Mouse (Mus musculus) lung, embryonic 14.5 days (tissue): ENCODE results near the gene Me1. TPM values are rescaled to one million over a fixed set of nuclear protein-coding genes. Genes with fewer than 3 reads are reported as not detected.
A peak's percentile ranks its signal among the peaks of the same experiment; 100 is the strongest.

Experiments
- ATAC-seq: fragments of 200-750 bp; cut with Nextera tagmentation; 2 replicates; pipeline ENCODE4 v1.8.0; 2017; ENCODE audit warnings: mild to moderate bottlenecking, moderate TSS enrichment, moderate library complexity; ENCODE audit not compliant: insufficient read depth
- DNase-seq: peaks from one replicate; pipeline ENCODE4 v3.0.0-alpha.2; 2015
- H3K27ac ChIP-seq: fragments of 300-500 bp; sonication (generic); 2 replicates; pipeline ENCODE4 v1.5.1; 2014; ENCODE audit warnings: low read depth, mild to moderate bottlenecking, moderate library complexity
- H3K27me3 ChIP-seq: fragments of 300-500 bp; sonication (generic); 2 replicates; pipeline ENCODE4 v1.6.1; 2014; ENCODE audit warnings: low read length, control low read depth; ENCODE audit not compliant: insufficient read depth
- H3K36me3 ChIP-seq: fragments of 300-500 bp; sonication (generic); 2 replicates; pipeline ENCODE4 v1.6.1; 2014; ENCODE audit warnings: control low read depth; ENCODE audit not compliant: insufficient read depth
- H3K4me1 ChIP-seq: fragments of 300-500 bp; sonication (generic); 2 replicates; pipeline ENCODE4 v1.6.1; 2014; ENCODE audit warnings: antibody characterized with exemption, control low read depth; ENCODE audit not compliant: insufficient read depth
- H3K4me2 ChIP-seq: fragments of 300-500 bp; sonication (generic); 2 replicates; pipeline ENCODE4 v1.6.1; 2014; ENCODE audit warnings: mild to moderate bottlenecking
- H3K4me3 ChIP-seq: fragments of 300-500 bp; sonication (generic); 2 replicates; pipeline ENCODE4 v1.5.1; 2014; ENCODE audit warnings: low read depth, low read length
- H3K9ac ChIP-seq: fragments of 300-500 bp; sonication (generic); 2 replicates; pipeline ENCODE4 v1.6.1; 2014
- H3K9me3 ChIP-seq: fragments of 300-500 bp; sonication (generic); 2 replicates; pipeline ENCODE4 v1.6.1; 2016; ENCODE audit warnings: low read depth, low read length, control low read depth
- CTCF ChIP-seq: IDR thresholded peaks from 2 replicates; pipeline ENCODE4 v1.5.1; 2016; ENCODE audit warnings: antibody characterized with exemption, low read depth
- WGBS: fragments of 180-500 bp; shearing (Covaris S2); extraction: QIAGEN DNeasy Blood & Tissue Kit; methylation state at CpG from one replicate; pipeline ENCODE4 v1.1.7; 2014; 5-methylcytosine and 5-hydroxymethylcytosine counted together
- polyA plus RNA-seq: library from polyadenylated mRNA; unstranded; fragments of >200 nt; fragmentation: Nextera tagmentation; extraction: Ambion mirVana; gene quantifications from 2 replicates; pipeline ENCODE4 v1.2.1, GENCODE M21; 2014

Me1 gene
- polyA plus RNA-seq, result 27.4 and 28.8 TPM in 2 replicates

DNA sequence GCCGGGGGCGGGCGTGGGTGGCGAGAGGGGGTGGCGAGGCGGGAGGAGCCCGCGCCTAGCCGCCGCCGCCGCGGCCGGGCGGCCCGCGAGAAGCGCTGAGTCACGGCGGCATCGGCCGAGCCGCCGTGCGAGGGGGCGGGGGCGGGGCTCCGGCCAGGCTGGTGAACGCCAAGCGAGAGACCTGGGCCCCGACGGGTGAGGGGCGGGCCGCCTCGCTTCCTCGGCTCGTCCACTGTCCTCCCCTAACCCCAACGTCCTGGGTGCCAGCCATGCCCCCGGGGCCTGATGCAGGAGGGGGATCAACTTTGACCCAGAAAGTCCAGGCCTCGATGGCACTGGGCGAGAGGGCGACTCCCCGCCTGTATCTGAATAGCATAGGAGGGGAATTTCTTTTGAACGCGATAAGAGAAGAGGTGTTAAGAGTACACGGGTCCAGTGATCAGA is at the start of gene Me1:
Gene Me1 (minus strand): TSS at position 136 of the 444 bp plus-strand sequence.
- H3K9me3 ChIP-seq, result no peaks in the 10 kb centered on the region
- no peak for TF ChIP-seq CTCF
- ATAC-seq, result peak; percentile 84
- H3K27ac ChIP-seq, result peak within 1 kb of the TSS; percentile 63; the same call in 1 of the 2 replicates
- no peaks in the 10 kb centered on the region for H3K36me3 ChIP-seq
- H3K27me3 ChIP-seq, result no peaks in the 10 kb centered on the region
- no peaks in the 10 kb centered on the region for H3K4me1 ChIP-seq
- 2% methylated on average over 30 of the region's 46 CpGs for WGBS
- H3K4me3 ChIP-seq, result peak within 1 kb of the TSS; percentile 69
- H3K9ac ChIP-seq, result peak within 1 kb of the TSS; percentile 78
- peak within 1 kb of the TSS; percentile 83 for H3K4me2 ChIP-seq
- DNase-seq, result peak; percentile 68

DNA sequence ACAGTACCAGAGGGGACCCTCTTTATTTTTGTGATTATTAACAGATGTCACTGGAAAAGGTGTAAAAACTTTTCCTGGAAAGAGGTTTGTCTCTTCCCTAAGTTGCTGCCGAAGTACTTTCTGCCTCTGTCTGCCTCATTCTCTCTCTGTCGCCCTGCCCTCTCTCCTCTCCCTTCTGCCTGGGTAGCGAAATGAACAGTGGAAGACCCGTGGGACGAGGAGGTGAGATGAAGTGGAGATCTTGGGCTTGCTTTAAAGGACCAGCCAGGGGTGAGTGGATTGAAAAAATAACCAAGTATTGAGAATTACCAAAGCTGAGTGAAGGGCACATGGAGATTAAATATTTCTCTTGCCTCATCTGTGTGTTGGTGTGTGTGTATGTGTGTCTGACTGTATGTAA is 48.3 kb upstream of the Me1 start:
- peaks cover 6% of the 10 kb centered on the region for H3K4me1 ChIP-seq
- H3K9me3 ChIP-seq, result no peaks in the 10 kb centered on the region
- 20% methylated on average over 5 of the region's 5 CpGs for WGBS
- TF ChIP-seq CTCF, result no peak
- ATAC-seq (no peak), DNase-seq (no peak)
- no peak overlapping the region for H3K27ac ChIP-seq
- peak overlapping the region; percentile 54 for H3K9ac ChIP-seq
- H3K27me3 ChIP-seq, result peaks cover 3% of the 10 kb centered on the region; the same call in 1 of the 2 replicates
- H3K4me2 ChIP-seq, result peak overlapping the region; percentile 68
- H3K36me3 ChIP-seq, result no peaks in the 10 kb centered on the region
- peak overlapping the region; percentile 44 for H3K4me3 ChIP-seq

DNA sequence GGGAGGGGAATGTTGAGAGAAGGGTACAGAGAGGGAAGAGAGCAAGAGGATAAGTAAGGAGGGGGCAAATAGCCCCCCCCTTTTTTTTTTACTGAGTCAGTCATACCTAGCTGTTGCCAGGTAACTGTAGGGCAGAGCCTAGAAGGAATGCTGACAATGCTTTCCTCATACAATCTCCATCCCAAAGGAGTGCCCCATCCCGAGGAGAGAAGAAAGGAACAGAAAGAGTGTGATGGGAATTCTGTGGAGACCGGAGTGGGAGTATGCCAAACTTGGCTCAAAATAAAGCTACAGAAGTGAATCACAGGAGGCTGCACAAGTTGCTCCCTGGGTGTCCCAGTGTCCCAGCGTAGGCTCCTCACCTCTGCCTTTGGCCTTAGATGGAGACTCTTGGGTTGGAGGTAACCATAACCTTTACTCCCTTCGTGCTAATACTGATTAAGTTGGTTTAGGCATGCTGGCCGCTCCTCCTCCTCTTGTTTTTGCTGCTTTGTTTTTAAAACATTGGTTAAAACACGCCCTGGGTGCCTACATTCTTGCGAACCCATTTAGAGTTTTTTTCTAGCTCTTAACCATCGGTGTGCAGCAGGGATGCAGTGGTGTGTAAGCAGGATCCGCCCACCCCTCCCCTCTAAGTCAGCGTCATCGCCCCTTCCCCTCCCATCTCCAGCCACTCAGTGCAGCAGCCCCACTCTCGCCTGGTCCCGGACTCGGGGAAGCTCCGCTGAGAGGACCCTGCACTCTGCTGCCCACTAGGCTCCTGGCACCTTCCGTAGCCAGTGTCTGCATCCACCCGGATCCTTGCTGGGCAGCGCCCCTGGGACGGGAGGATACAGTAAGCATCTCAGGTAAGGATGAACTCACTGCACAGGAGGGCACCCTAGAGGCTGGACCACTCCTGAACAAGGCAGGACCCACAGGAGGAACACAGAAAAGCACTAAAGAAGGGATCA is 47.5 kb upstream of the Me1 start, which contains the start of gene Prss35:
Gene Prss35 (plus strand): TSS at position 691 of the 953 bp plus-strand sequence.
- Histone ChIP-seq H3K4me2 (peak within 1 kb of the TSS; percentile 68), H3K36me3 (no peaks in the 10 kb centered on the region), H3K27me3 (peaks cover 3% of the 10 kb centered on the region; the same call in 1 of the 2 replicates), H3K27ac (peak within 1 kb of the TSS; percentile 12; the same call in 1 of the 2 replicates), H3K4me3 (peak within 1 kb of the TSS; percentile 44), H3K4me1 (peaks cover 6% of the 10 kb centered on the region), H3K9ac (peak within 1 kb of the TSS; percentile 54), H3K9me3 (no peaks in the 10 kb centered on the region)
- peak; percentile 65 for DNase-seq
- peak; percentile 32; the same call in 1 of the 2 replicates for TF ChIP-seq CTCF
- ATAC-seq, result peak; percentile 65
- 4% methylated on average over 19 of the region's 19 CpGs for WGBS

DNA sequence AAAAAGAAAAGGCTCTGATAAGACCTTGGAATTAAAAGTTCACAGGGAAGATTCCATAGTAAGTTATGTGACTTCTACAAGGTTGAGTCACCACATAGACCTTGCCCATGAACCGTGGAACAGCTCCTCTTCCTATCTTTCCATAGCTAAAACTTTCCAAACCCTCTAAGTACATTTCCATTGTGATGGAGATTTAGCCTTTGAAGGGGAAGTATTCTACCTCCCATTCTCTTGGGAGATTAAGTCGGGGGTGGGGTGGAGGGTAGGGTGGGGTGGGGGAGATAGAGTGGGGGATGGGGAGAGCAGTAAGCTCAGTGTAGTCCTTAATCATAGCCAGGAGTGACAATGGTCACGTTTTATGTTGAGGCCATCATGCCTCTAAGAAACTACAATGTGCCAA is 44.2 kb upstream of the Me1 start:
- ATAC-seq (no peak), DNase-seq (no peak)
- peaks cover 6% of the 10 kb centered on the region for H3K4me1 ChIP-seq
- no peak for TF ChIP-seq CTCF
- 43% methylated on average over 3 of the region's 3 CpGs for WGBS
- no peak overlapping the region for H3K4me3 ChIP-seq
- no peak overlapping the region for H3K27ac ChIP-seq
- H3K9ac ChIP-seq, result no peak overlapping the region
- H3K4me2 ChIP-seq, result no peak overlapping the region
- H3K9me3 ChIP-seq, result no peaks in the 10 kb centered on the region
- H3K27me3 ChIP-seq, result peaks cover 3% of the 10 kb centered on the region; the same call in 1 of the 2 replicates
- H3K36me3 ChIP-seq, result no peaks in the 10 kb centered on the region

DNA sequence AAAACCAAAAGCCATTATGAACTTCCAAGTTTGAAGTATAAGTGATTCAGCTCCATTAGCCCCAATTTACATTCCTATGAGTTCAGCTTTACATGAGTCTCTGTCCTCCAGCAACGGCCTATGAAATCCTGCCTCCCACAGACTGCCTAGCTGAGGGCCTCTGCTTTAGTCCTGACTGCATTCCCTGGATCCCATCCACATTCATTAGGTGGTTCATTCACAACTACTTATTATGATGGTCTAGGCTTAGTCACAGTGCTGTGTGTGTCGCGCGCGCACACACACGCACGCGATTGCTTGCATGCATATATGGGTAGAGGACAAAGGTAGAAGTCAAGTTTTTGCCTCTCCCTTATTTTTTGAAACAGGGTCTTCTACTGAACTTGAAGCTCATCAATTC is 43.0 kb upstream of the Me1 start:
- WGBS, result 90% methylated on average over 8 of the region's 8 CpGs
- DNase-seq, result no peak
- no peak overlapping the region for H3K27ac ChIP-seq

DNA sequence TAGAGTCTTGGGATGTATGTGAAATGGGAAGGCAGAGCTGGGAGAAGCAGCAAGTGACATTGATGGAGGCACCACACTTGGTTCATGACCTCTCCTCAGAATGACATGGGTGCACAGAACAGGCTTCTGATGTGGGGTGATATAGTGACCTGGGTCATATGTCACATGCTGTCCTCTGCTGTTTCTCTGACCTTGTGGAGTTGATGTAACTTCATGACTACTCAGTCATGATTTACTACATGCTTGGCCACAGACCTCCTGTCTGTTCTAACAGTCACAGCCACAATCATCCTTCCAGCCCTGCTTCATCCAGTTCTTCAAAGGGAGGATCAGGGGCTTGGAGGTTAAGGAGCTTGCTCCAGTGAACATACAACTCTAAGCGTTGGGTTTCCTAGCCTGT is 42.3 kb upstream of the Me1 start:
- Histone ChIP-seq H3K4me1 (peaks cover 3% of the 10 kb centered on the region), H3K9ac (no peak overlapping the region), H3K36me3 (no peaks in the 10 kb centered on the region), H3K27me3 (no peaks in the 10 kb centered on the region), H3K9me3 (no peaks in the 10 kb centered on the region), H3K27ac (no peak overlapping the region), H3K4me2 (no peak overlapping the region), H3K4me3 (no peak overlapping the region)
- WGBS, result 77% methylated on average over 1 of the region's 1 CpGs
- ATAC-seq (no peak), DNase-seq (no peak)
- no peak for TF ChIP-seq CTCF

More for the DNA sequence above, 43.0 kb upstream of the Me1 start:
- peaks cover 6% of the 10 kb centered on the region for H3K4me1 ChIP-seq
- H3K27me3 ChIP-seq, result no peaks in the 10 kb centered on the region
- TF ChIP-seq CTCF, result no peak
- H3K4me3 ChIP-seq, result no peak overlapping the region
- no peak for ATAC-seq
- H3K36me3 ChIP-seq, result no peaks in the 10 kb centered on the region
- no peak overlapping the region for H3K4me2 ChIP-seq
- H3K9me3 ChIP-seq, result no peaks in the 10 kb centered on the region
- H3K9ac ChIP-seq, result no peak overlapping the region

DNA sequence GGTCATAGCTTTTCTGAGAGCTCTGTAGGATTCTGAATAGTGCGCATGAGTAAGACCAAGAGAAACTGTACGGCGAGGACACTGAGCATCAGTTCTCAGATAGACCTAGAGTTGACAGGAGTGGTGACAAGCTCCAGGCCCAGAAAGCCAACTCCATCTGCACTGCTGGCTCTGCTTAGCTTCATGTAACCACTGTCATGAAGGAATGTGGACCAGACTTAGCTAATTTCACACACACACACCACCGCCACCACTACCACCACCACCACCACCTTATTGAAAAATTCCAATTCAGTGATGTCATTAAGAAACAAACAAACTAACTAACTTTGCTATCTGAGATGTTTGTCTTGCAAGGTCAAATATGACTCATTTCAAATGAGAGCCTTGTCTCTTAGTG is 41.2 kb upstream of the Me1 start:
- DNase-seq (no peak), ATAC-seq (no peak)
- no peaks in the 10 kb centered on the region for H3K4me1 ChIP-seq
- no peaks in the 10 kb centered on the region for H3K36me3 ChIP-seq
- no peaks in the 10 kb centered on the region for H3K27me3 ChIP-seq
- no peak overlapping the region for H3K4me3 ChIP-seq
- H3K4me2 ChIP-seq, result no peak overlapping the region
- WGBS, result 91% methylated on average over 4 of the region's 4 CpGs
- TF ChIP-seq CTCF, result no peak
- H3K9ac ChIP-seq, result no peak overlapping the region
- H3K27ac ChIP-seq, result no peak overlapping the region
- H3K9me3 ChIP-seq, result no peaks in the 10 kb centered on the region
